ENCODE assay signal across 10 mouse cellular contexts in genomic region chr9:101080046-101080685, GRCm38 (mm10). TPM values are rescaled to one million over a fixed set of nuclear protein-coding genes. Genes with fewer than 3 reads are reported as not detected.
DNase-seq lines count a peak whose midpoint lies in the region; ATAC-seq lines count a peak whose summit lies in the region.
"Had no signal": no experiment of that assay in that cellular context is flagged by ENCODE, and none has a peak within 500 bp of the region (broad histone marks: within the 10 kb centered on the region; RNA-seq: fewer than 3 reads in every experiment).

No protein-coding gene starts in this region.

- 0 out of 2 replicates have a peak overlapping the region, but pooled peaks have one; percentile 4 for H3K9ac ChIP-seq in kidney, embryonic 15.5 days
- H3K9ac ChIP-seq in hindbrain, embryonic 13.5 days: no peak overlapping the region

- H3K27me3 ChIP-seq in kidney, embryonic 15.5 days: no peaks in the 10 kb centered on the region
- H3K27me3 ChIP-seq in hindbrain, embryonic 13.5 days: no peaks in the 10 kb centered on the region

- peaks cover 22% of the 10 kb centered on the region for H3K4me1 ChIP-seq in kidney, embryonic 15.5 days
- H3K4me1 ChIP-seq in hindbrain, embryonic 13.5 days (replicated peaks): peaks cover 44% of the 10 kb centered on the region

- DNase-seq in kidney, adult 8-10 months: no peak
- DNase-seq in Muller cell, postnatal 12 days (ENCODE audit: inconsistent ontology term): peak; percentile 57
- DNase-seq in lung, postnatal 36 days: peak; percentile 56
- DNase-seq in spleen, postnatal 4 days (ENCODE audit: low spot score in 2 of 2): no peak
- no peak for DNase-seq in thymus, postnatal 0 days (ENCODE audit: low spot score)
- no peak for DNase-seq in spleen, adult 18-20 months
- DNase-seq: cerebellum, adult 18-20 months; left cerebral cortex, postnatal 4 days had no signal

- peaks cover 11% of the 10 kb centered on the region for H3K36me3 ChIP-seq in kidney, embryonic 15.5 days
- H3K36me3 ChIP-seq in hindbrain, embryonic 13.5 days: no peaks in the 10 kb centered on the region

- no peak overlapping the region for H3K4me3 ChIP-seq in kidney, embryonic 15.5 days (replicated peaks)
- 0 out of 2 replicates have a peak overlapping the region, but pooled peaks have one; percentile 2 for H3K4me3 ChIP-seq in hindbrain, embryonic 13.5 days

- no peaks in the 10 kb centered on the region for H3K9me3 ChIP-seq in kidney, embryonic 15.5 days (replicated peaks)
- no peaks in the 10 kb centered on the region for H3K9me3 ChIP-seq in hindbrain, embryonic 13.5 days

- H3K27ac ChIP-seq in kidney, embryonic 15.5 days: no peak overlapping the region
- no peak overlapping the region for H3K27ac ChIP-seq in hindbrain, embryonic 13.5 days

- no peak overlapping the region for H3K4me2 ChIP-seq in kidney, embryonic 15.5 days
- H3K4me2 ChIP-seq in hindbrain, embryonic 13.5 days: peak overlapping the region; percentile 95; the same call in 1 of the 2 replicates

- 70% methylated on average over 3 of the region's 3 CpGs for WGBS in kidney, embryonic 15.5 days
- WGBS in hindbrain, embryonic 13.5 days: 59% methylated on average over 3 of the region's 3 CpGs

- no peak for ATAC-seq in kidney, embryonic 15.5 days (replicated peaks; ENCODE audit: low FRiP score)
- no peak for ATAC-seq in hindbrain, embryonic 13.5 days (ENCODE audit: low FRiP score)

RNA-seq across cellular contexts. Expression of gene Msl2, which starts 6.3 kb away (rescaled TPM):
- 4.9 and 7.0 TPM in 2 replicates for polyA plus RNA-seq in kidney, embryonic 15.5 days (2015; fragmentation: Nextera tagmentation; extraction: Ambion mirVana)
- polyA plus RNA-seq in hindbrain, embryonic 13.5 days (2015; fragmentation: Nextera tagmentation; extraction: Ambion mirVana): 5.4 and 6.6 TPM in 2 replicates
- polyA plus RNA-seq in thymus, postnatal 0 days (2015; fragmentation: Nextera tagmentation; extraction: Ambion mirVana): 9.5 and 11.7 TPM in 2 replicates

RNA-seq across cellular contexts. Expression of gene Pccb, which starts 45.5 kb away (rescaled TPM):
- polyA plus RNA-seq in kidney, embryonic 15.5 days (2015; fragmentation: Nextera tagmentation; extraction: Ambion mirVana): 24.5 and 26.4 TPM in 2 replicates
- 22.1 and 25.3 TPM in 2 replicates for polyA plus RNA-seq in hindbrain, embryonic 13.5 days (2015; fragmentation: Nextera tagmentation; extraction: Ambion mirVana)
- polyA plus RNA-seq in thymus, postnatal 0 days (2015; fragmentation: Nextera tagmentation; extraction: Ambion mirVana): 13.4 and 13.9 TPM in 2 replicates

Comparison
In these comparisons a context has a peak if more than half of its experiments do, and no peak if none do; other contexts are left out.
1. DNase-seq: peak in Muller cell, postnatal 12 days (single experiment) and lung, postnatal 36 days (single experiment); none in kidney, adult 8-10 months (0 of 2), spleen, postnatal 4 days (0 of 2), thymus, postnatal 0 days (single experiment) and spleen, adult 18-20 months (0 of 2).